Mouse (Mus musculus) T-helper 17 cell (primary cell): ENCODE results near the gene H2-T23.
"Not testable (repeated sequence)": the region's sequence is repeated elsewhere in the genome, so short reads cannot be mapped to it uniquely, and the experiment has no call there.

Experiments used
- in situ Hi-C, 2 experiments: fragments of 300-600 bp; cut with MboI, MseI; formaldehyde crosslinking; loops; 1 replicate in 1 of 2; 2 replicates in 1 of 2; pipeline ENCODE4 v1.15.1; 2025; ENCODE audit warnings: high pct_unique_total_duplicates in 2 of 2

Gene H2-T23

GRCm38 (mm10) chr17:36023710-36024654 lies 8.7 kb downstream of the H2-T23 start:
- in situ Hi-C loops: loop anchor here in 1 of 2 experiments (10.0 kb wide), 1 partner anchor 1251 kb away; the partner anchor contains the start of gene H2-M3

GRCm38 (mm10) chr17:36022922-36023321 lies 9.7 kb downstream of the H2-T23 start:
- in situ Hi-C loops: loop anchor here in 1 of 2 experiments (10.0 kb wide), 1 partner anchor 1252 kb away; the partner anchor contains the start of gene H2-M3

- in situ Hi-C loops: loop anchor here in 1 of 2 experiments (10.0 kb wide), 1 partner anchor 1253 kb away; the partner anchor contains the start of gene H2-M3
Measured at GRCm38 (mm10) chr17:36022098-36022497, 10.6 kb downstream of the H2-T23 start.

- in situ Hi-C loops: loop anchor here in 1 of 2 experiments (10.0 kb wide), 1 partner anchor 1253 kb away; the partner anchor contains the start of gene H2-M3
Measured at GRCm38 (mm10) chr17:36021309-36021708, 11.3 kb downstream of the H2-T23 start.

- in situ Hi-C loops: loop anchor here in 1 of 2 experiments (10.0 kb wide), 1 partner anchor 1254 kb away; the partner anchor contains the start of gene H2-M3
Measured at GRCm38 (mm10) chr17:36020191-36021073, 12.2 kb downstream of the H2-T23 start, which contains the start of gene H2-T24. TSS of gene H2-T24 (minus strand) at chr17:36020560.

GRCm38 (mm10) chr17:36019519-36019918 lies 13.1 kb downstream of the H2-T23 start:
- in situ Hi-C loops: no loop called here

GRCm38 (mm10) chr17:36018979-36019378 lies 13.7 kb downstream of the H2-T23 start:
- in situ Hi-C loops: no loop called here

- in situ Hi-C loops: no loop called here
Measured at GRCm38 (mm10) chr17:36017046-36017445, 15.6 kb downstream of the H2-T23 start.

- in situ Hi-C loops: no loop called here
Measured at GRCm38 (mm10) chr17:36014977-36015376, 17.7 kb downstream of the H2-T23 start.

GRCm38 (mm10) chr17:36004409-36004808 lies 28.2 kb downstream of the H2-T23 start:
- in situ Hi-C loops: not testable (repeated sequence)

- in situ Hi-C loops: no loop called here
Measured at GRCm38 (mm10) chr17:36003331-36003730, 29.3 kb downstream of the H2-T23 start.

GRCm38 (mm10) chr17:36001966-36002365 lies 30.7 kb downstream of the H2-T23 start:
- in situ Hi-C loops: no loop called here

GRCm38 (mm10) chr17:36001121-36001897 lies 31.3 kb downstream of the H2-T23 start:
- in situ Hi-C loops: no loop called here

GRCm38 (mm10) chr17:36000349-36000748 lies 32.3 kb downstream of the H2-T23 start:
- in situ Hi-C loops: no loop called here

- in situ Hi-C loops: loop anchor here (5.0 kb wide), 3 partner anchors 33 to 113 kb away; partner anchors contain the start of gene H2-T23 (in 2 of the 2)
Measured at GRCm38 (mm10) chr17:35999356-35999755, 33.3 kb downstream of the H2-T23 start.

GRCm38 (mm10) chr17:35998545-35999305 lies 33.9 kb downstream of the H2-T23 start:
- in situ Hi-C loops: loop anchor here (5.0 kb wide), 3 partner anchors 34 to 114 kb away; partner anchors contain the start of gene H2-T23 (in 2 of the 2)

GRCm38 (mm10) chr17:35997713-35998510 lies 34.7 kb downstream of the H2-T23 start:
- in situ Hi-C loops: loop anchor here (5.0 kb wide), 3 partner anchors 34 to 114 kb away; partner anchors contain the start of gene H2-T23 (in 2 of the 2)

- in situ Hi-C loops: loop anchor here (5.0 kb wide), 3 partner anchors 35 to 115 kb away; partner anchors contain the start of gene H2-T23 (in 2 of the 2)
Measured at GRCm38 (mm10) chr17:35996949-35997348, 35.7 kb downstream of the H2-T23 start.

- in situ Hi-C loops: loop anchor here (5.0 kb wide), 3 partner anchors 37 to 117 kb away; partner anchors contain the start of gene H2-T23 (in 2 of the 2)
Measured at GRCm38 (mm10) chr17:35994879-35995240, 37.8 kb downstream of the H2-T23 start.
